Mouse (Mus musculus): ENCODE data around the gene Gm10720. TPM values are rescaled to one million over a fixed set of nuclear protein-coding genes. Genes with fewer than 3 reads are reported as not detected.
A peak's percentile ranks its signal among the peaks of the same experiment; 100 is the strongest.
"Not testable (repeated sequence)": the region's sequence is repeated elsewhere in the genome, so short reads cannot be mapped to it uniquely, and the experiment has no call there.

Gm10720 gene
- polyA plus RNA-seq, 1 experiment from 2014 or later = not detected

DNA sequence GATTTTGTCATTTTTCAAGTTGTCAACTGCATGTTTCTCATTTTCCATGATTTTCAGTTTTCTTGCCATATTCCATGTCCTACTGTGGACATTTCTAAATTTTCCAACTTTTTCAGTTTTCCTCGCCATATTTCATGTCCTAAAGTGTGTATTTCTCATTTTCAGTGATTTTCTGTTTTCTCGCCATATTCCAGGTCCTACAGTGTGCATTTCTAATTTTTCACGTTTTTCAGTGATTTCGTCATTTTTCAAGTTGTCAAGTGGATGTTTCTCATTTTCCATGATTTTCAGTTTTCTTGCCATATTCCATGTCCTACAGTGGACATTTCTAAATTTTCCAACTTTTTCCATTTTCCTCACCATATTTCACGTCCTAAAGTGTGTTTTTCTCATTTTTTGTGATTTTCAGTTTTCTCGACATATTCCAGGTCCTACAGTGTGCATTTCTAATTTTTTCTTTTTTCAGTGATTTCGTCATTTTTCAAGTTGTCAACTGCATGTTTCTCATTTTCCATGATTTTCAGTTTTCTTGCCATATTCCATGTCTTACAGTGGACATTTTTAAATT, 3.3 kb upstream of the Gm10720 start:
- not testable (repeated sequence) for H3K4me3 ChIP-seq (ENCODE audit: low read depth, low read length); DNase-seq (ENCODE audit: low spot score); H3K4me2 ChIP-seq (replicated peaks; ENCODE audit: low read depth, low read length); ATAC-seq; H3K36me3 ChIP-seq (ENCODE audit: insufficient read depth, low read length); H3K4me1 ChIP-seq (ENCODE audit: insufficient read depth, low read depth, low read length); H3K9ac ChIP-seq (replicated peaks; ENCODE audit: low read depth); H3K9me3 ChIP-seq (ENCODE audit: low read length); H3K27me3 ChIP-seq (replicated peaks; ENCODE audit: insufficient read depth, low read length); H3K27ac ChIP-seq (ENCODE audit: low read length)
- WGBS = 83% methylated on average over 2 of the region's 7 CpGs

DNA sequence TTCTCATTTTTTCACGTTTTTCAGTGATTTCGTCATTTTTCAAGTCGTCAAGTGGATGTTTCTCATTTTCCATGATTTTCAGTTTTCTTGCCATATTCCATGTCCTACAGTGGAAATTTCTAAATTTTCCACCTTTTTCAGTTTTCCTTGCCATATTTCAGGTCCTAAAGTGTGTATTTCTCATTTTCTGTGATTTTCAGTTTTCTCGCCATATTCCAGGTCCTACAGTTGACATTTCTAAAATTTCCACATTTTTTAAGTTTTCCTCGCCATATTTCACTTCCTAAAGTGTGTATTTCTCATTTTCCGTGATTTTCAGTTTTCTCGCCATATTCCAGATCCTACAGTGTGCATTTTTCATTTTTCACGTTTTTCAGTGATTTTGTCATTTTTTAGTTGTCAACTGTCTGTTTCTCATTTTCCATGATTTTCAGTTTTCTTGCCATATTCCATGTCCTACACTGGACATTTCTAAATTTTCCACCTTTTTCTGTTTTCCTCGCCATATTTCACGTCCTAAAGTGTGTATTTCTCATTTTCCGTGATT, 2.6 kb upstream of the Gm10720 start, which contains the start of gene Gm10721:
Gene Gm10721, plus strand, starts transcription at position 408 of the 547 bp plus-strand sequence.
- not testable (repeated sequence) for H3K27ac ChIP-seq (ENCODE audit: low read length); H3K9me3 ChIP-seq (ENCODE audit: low read length); H3K9ac ChIP-seq (replicated peaks; ENCODE audit: low read depth); DNase-seq (ENCODE audit: low spot score); H3K27me3 ChIP-seq (replicated peaks; ENCODE audit: insufficient read depth, low read length); H3K4me2 ChIP-seq (replicated peaks; ENCODE audit: low read depth, low read length); H3K4me1 ChIP-seq (ENCODE audit: insufficient read depth, low read depth, low read length); H3K36me3 ChIP-seq (ENCODE audit: insufficient read depth, low read length); H3K4me3 ChIP-seq (ENCODE audit: low read depth, low read length)
- ATAC-seq = peak; percentile 43
- no CpG with 5 or more reads among the region's 11 CpGs for WGBS

DNA sequence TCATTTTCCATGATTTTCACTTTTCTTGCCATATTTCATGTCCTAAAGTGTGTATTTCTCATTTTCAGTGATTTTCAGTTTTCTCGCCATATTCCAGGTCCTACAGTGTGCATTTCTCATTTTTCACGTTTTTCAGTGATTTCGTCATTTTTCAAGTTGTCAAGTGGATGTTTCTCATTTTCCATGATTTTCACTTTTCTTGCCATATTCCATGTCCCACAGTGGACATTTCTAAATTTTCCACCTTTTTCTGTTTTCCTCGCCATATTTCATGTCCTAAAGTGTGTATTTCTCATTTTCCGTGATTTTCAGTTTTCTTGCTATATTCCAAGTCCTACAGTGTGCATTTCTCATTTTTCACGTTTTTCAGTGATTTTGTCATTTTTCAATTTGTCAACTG, 442 bp downstream of the Gm10720 start:
- H3K36me3 ChIP-seq (ENCODE audit: insufficient read depth, low read length); H3K27me3 ChIP-seq (replicated peaks; ENCODE audit: insufficient read depth, low read length); H3K9me3 ChIP-seq (ENCODE audit: low read length); H3K27ac ChIP-seq (ENCODE audit: low read length); H3K9ac ChIP-seq (replicated peaks; ENCODE audit: low read depth); H3K4me2 ChIP-seq (replicated peaks; ENCODE audit: low read depth, low read length); DNase-seq (ENCODE audit: low spot score); ATAC-seq; H3K4me3 ChIP-seq (ENCODE audit: low read depth, low read length); H3K4me1 ChIP-seq (ENCODE audit: insufficient read depth, low read depth, low read length): not testable (repeated sequence)
- WGBS = 61% methylated on average over 5 of the region's 6 CpGs

DNA sequence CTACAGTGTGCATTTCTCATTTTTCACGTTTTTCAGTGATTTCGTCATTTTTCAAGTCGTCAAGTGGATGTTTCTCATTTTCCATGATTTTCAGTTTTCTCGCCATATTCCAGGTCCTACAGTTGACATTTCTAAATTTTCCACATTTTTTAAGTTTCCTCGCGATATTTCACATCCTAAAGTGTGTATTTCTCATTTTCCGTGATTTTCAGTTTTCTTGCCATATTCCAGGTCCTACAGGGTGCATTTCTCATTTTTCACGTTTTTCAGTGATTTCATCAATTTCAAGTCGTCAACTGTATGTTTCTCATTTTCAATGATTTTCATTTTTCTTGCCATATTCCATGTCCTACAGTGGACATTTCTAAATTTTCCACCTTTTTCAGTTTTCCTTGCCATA, 1.7 kb downstream of the Gm10720 start, which contains the start of gene Gm10719:
Gene Gm10719, plus strand, starts transcription at position 301 of the 400 bp plus-strand sequence.
- not testable (repeated sequence) for H3K9me3 ChIP-seq (ENCODE audit: low read length); ATAC-seq; DNase-seq (ENCODE audit: low spot score); H3K4me1 ChIP-seq (ENCODE audit: insufficient read depth, low read depth, low read length); H3K4me2 ChIP-seq (replicated peaks; ENCODE audit: low read depth, low read length); H3K9ac ChIP-seq (replicated peaks; ENCODE audit: low read depth); H3K27me3 ChIP-seq (replicated peaks; ENCODE audit: insufficient read depth, low read length); H3K27ac ChIP-seq (ENCODE audit: low read length); H3K4me3 ChIP-seq (ENCODE audit: low read depth, low read length); H3K36me3 ChIP-seq (ENCODE audit: insufficient read depth, low read length)
- WGBS = 100% methylated on average over 1 of the region's 9 CpGs

DNA sequence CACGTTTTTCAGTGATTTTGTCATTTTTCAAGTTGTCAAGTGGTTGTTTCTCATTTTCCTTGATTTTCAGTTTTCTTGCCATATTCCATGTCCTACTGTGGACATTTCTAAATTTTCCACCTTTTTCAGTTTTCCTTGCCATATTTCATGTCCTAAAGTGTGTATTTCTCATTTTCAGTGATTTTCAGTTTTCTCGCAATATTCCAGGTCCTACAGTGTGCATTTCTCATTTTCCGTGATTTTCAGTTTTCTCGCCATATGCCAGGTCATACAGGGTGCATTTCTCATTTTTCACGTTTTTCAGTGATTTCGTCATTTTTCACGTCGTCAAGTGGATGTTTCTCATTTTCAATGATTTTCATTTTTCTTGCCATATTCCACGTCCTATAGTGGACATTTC, 3.5 kb downstream of the Gm10720 start:
- H3K36me3 ChIP-seq (ENCODE audit: insufficient read depth, low read length); H3K27ac ChIP-seq (ENCODE audit: low read length); H3K4me2 ChIP-seq (replicated peaks; ENCODE audit: low read depth, low read length); H3K9ac ChIP-seq (replicated peaks; ENCODE audit: low read depth); H3K4me3 ChIP-seq (ENCODE audit: low read depth, low read length); H3K4me1 ChIP-seq (ENCODE audit: insufficient read depth, low read depth, low read length); DNase-seq (ENCODE audit: low spot score); H3K27me3 ChIP-seq (replicated peaks; ENCODE audit: insufficient read depth, low read length); ATAC-seq; H3K9me3 ChIP-seq (ENCODE audit: low read length): not testable (repeated sequence)
- 72% methylated on average over 9 of the region's 9 CpGs for WGBS

DNA sequence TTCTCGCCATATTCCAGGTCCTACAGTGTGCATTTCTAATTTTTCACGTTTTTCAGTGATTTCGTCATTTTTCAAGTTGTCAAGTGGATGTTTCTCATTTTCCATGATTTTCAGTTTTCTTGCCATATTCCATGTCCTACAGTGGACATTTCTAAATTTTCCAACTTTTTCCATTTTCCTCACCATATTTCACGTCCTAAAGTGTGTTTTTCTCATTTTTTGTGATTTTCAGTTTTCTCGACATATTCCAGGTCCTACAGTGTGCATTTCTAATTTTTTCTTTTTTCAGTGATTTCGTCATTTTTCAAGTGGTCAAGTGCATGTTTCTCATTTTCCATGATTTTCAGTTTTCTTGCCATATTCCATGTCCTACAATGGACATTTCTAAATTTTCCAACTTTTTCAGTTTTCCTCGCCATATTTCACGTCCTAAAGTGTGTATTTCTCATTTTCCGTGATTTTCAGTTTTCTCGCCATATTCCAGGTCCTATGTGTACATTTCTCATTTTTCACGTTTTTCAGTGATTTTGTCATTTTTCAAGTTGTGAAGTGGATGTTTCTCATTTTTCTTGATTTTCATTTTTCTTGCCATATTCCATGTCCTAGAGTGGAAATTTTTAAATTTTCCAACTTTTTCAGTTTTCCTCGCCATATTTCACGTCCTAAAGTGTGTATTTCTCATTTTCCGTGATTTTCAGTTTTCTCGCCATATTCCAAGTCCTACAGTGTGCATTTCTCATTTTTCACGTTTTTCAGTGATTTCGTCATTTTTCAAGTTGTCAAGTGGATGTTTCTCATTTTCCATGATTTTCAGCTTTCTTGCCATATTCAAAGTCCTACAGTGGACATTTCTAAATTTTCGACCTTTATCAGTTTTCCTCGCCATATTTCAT, 4.6 kb downstream of the Gm10720 start:
- not testable (repeated sequence) for H3K4me2 ChIP-seq (replicated peaks; ENCODE audit: low read depth, low read length); H3K4me3 ChIP-seq (ENCODE audit: low read depth, low read length); H3K36me3 ChIP-seq (ENCODE audit: insufficient read depth, low read length); H3K27ac ChIP-seq (ENCODE audit: low read length); H3K4me1 ChIP-seq (ENCODE audit: insufficient read depth, low read depth, low read length); DNase-seq (ENCODE audit: low spot score); H3K9me3 ChIP-seq (ENCODE audit: low read length); H3K9ac ChIP-seq (replicated peaks; ENCODE audit: low read depth); H3K27me3 ChIP-seq (replicated peaks; ENCODE audit: insufficient read depth, low read length)
- peak; percentile 50 for ATAC-seq
- WGBS = 77% methylated on average over 11 of the region's 19 CpGs

DNA sequence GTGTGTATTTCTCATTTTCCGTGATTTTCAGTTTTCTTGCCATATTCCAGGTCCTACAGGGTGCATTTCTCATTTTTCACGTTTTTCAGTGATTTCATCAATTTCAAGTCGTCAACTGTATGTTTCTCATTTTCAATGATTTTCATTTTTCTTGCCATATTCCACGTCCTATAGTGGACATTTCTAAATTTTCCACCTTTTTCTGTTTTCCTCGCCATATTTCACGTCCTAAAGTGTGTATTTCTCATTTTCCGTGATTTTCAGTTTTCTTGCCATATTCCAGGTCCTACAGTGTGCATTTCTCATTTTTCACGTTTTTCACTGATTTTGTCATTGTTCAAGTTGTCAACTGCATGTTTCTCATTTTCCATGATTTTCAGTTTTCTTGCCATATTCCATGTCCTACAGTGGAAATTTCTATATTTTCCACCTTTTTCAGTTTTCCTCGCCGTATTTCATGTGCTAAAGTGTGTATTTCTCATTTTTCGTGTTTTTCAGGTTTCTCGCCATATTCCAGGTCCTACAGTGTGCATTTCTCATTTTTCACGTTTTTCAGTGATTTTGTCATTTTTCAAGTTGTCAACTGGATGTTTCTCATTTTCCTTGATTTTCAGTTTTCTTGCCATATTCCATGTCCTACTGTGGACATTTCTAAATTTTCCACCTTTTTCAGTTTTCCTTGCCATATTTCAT, 7.0 kb downstream of the Gm10720 start:
- not testable (repeated sequence) for H3K36me3 ChIP-seq (ENCODE audit: insufficient read depth, low read length); ATAC-seq; H3K9me3 ChIP-seq (ENCODE audit: low read length); H3K4me3 ChIP-seq (ENCODE audit: low read depth, low read length); H3K4me2 ChIP-seq (replicated peaks; ENCODE audit: low read depth, low read length); H3K27me3 ChIP-seq (replicated peaks; ENCODE audit: insufficient read depth, low read length); H3K27ac ChIP-seq (ENCODE audit: low read length); H3K9ac ChIP-seq (replicated peaks; ENCODE audit: low read depth); H3K4me1 ChIP-seq (ENCODE audit: insufficient read depth, low read depth, low read length)
- WGBS = 72% methylated on average over 9 of the region's 13 CpGs
- DNase-seq (ENCODE audit: low spot score) = peak; percentile 4

DNA sequence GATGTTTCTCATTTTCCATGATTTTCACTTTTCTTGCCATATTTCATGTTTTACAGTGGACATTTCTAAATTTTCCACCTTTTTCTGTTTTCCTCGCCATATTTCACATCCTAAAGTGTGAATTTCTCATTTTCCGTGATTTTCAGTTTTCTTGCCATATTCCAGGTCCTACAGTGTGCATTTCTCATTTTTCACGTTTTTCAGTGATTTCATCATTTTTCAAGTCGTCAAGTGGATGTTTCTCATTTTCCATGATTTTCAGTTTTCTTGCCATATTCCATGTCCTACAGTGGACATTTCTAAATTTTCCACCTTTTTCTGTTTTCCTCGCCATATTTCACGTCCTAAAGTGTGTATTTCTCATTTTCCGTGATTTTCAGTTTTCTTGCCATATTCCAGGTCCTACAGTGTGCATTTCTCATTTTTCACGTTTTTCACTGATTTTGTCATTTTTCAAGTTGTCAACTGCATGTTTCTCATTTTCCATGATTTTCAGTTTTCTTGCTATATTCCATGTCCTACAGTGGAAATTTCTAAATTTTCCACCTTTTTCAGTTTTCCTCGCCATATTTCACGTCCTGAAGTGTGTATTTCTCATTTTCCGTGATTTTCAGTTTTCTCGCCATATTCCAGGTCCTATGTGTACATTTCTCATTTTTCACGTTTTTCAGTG, 8.0 kb downstream of the Gm10720 start, which contains the start of gene Gm10718:
Gene Gm10718, plus strand, starts transcription at position 236 of the 673 bp plus-strand sequence.
- H3K4me3 ChIP-seq (ENCODE audit: low read depth, low read length); DNase-seq (ENCODE audit: low spot score): not testable (repeated sequence)
- WGBS = 73% methylated on average over 9 of the region's 13 CpGs

More for the DNA sequence above, 8.0 kb downstream of the Gm10720 start, which contains the start of gene Gm10718:
- H3K27me3 ChIP-seq (replicated peaks; ENCODE audit: insufficient read depth, low read length); H3K4me1 ChIP-seq (ENCODE audit: insufficient read depth, low read depth, low read length); H3K27ac ChIP-seq (ENCODE audit: low read length); H3K9me3 ChIP-seq (ENCODE audit: low read length); ATAC-seq; H3K4me2 ChIP-seq (replicated peaks; ENCODE audit: low read depth, low read length); H3K36me3 ChIP-seq (ENCODE audit: insufficient read depth, low read length); H3K9ac ChIP-seq (replicated peaks; ENCODE audit: low read depth): not testable (repeated sequence)
